Mouse (Mus musculus): ENCODE data around the gene Esyt2. TPM values are rescaled to one million over a fixed set of nuclear protein-coding genes. Genes with fewer than 3 reads are reported as not detected.

Gene Esyt2
- polyA plus RNA-seq, 1 experiment from 2014 or later, result 16.8 TPM

GRCm38 (mm10) chr12:116407883-116408282 lies 126.9 kb downstream of the Esyt2 start:
- H3K27me3 ChIP-seq (ENCODE audit: control insufficient read depth, insufficient read depth, low read length), result no peaks in the 10 kb centered on the region
- H3K36me3 ChIP-seq (ENCODE audit: control insufficient read depth, insufficient read depth, low read length), result peaks cover 38% of the 10 kb centered on the region
- H3K9ac ChIP-seq (ENCODE audit: low read length), result no peak overlapping the region
- ATAC-seq (ENCODE audit: insufficient number of reproducible peaks, insufficient read depth, low FRiP score, low read depth), result no peak
- H3K27ac ChIP-seq (replicated peaks in 1 of 2; ENCODE audit: control insufficient read depth in 1 of 2, insufficient read depth in 1 of 2, low read depth in 2 of 2, low read length in 2 of 2), result no peak overlapping the region
- no peak overlapping the region for H3K4me3 ChIP-seq (ENCODE audit: control insufficient read depth in 1 of 2, insufficient read depth in 1 of 2, low read depth in 1 of 2, low read length in 2 of 2)
- peaks cover 7% of the 10 kb centered on the region for H3K9me3 ChIP-seq (ENCODE audit: control insufficient read depth, low read length)
- 94% methylated on average over 5 of the region's 5 CpGs for whole genome bisulfite sequencing
- H3K4me1 ChIP-seq (ENCODE audit: control insufficient read depth in 2 of 2, insufficient read depth in 2 of 2, low read length in 2 of 2), result peaks cover 0 to 9% of the 10 kb centered on the region in 2 experiments; a peak in 1 of 4 replicates
- no peak overlapping the region for H3K4me2 ChIP-seq (ENCODE audit: low read length)

- Histone ChIP-seq H3K9ac (ENCODE audit: low read length) (no peak overlapping the region), H3K4me2 (ENCODE audit: low read length) (no peak overlapping the region), H3K27me3 (ENCODE audit: control insufficient read depth, insufficient read depth, low read length) (no peaks in the 10 kb centered on the region), H3K27ac (replicated peaks in 1 of 2; ENCODE audit: control insufficient read depth in 1 of 2, insufficient read depth in 1 of 2, low read depth in 2 of 2, low read length in 2 of 2) (no peak overlapping the region), H3K36me3 (ENCODE audit: control insufficient read depth, insufficient read depth, low read length) (peaks cover 67% of the 10 kb centered on the region), H3K4me3 (ENCODE audit: control insufficient read depth in 1 of 2, insufficient read depth in 1 of 2, low read depth in 1 of 2, low read length in 2 of 2) (no peak overlapping the region), H3K9me3 (ENCODE audit: control insufficient read depth, low read length) (no peaks in the 10 kb centered on the region), H3K4me1 (ENCODE audit: control insufficient read depth in 2 of 2, insufficient read depth in 2 of 2, low read length in 2 of 2) (no peaks in the 10 kb centered on the region)
- WGBS, result 96% methylated on average over 4 of the region's 4 CpGs
- ATAC-seq (ENCODE audit: insufficient number of reproducible peaks, insufficient read depth, low FRiP score, low read depth), result no peak
These were observed 133.9 kb downstream of the Esyt2 start for GRCm38 (mm10) chr12:116414941-116415340.

GRCm38 (mm10) chr12:116416514-116416913 lies 135.5 kb downstream of the Esyt2 start:
- Histone ChIP-seq H3K9me3 (ENCODE audit: control insufficient read depth, low read length) (no peaks in the 10 kb centered on the region), H3K9ac (ENCODE audit: low read length) (no peak overlapping the region), H3K4me1 (ENCODE audit: control insufficient read depth in 2 of 2, insufficient read depth in 2 of 2, low read length in 2 of 2) (no peaks in the 10 kb centered on the region), H3K27ac (replicated peaks in 1 of 2; ENCODE audit: control insufficient read depth in 1 of 2, insufficient read depth in 1 of 2, low read depth in 2 of 2, low read length in 2 of 2) (no peak overlapping the region), H3K36me3 (ENCODE audit: control insufficient read depth, insufficient read depth, low read length) (peaks cover 67% of the 10 kb centered on the region), H3K27me3 (ENCODE audit: control insufficient read depth, insufficient read depth, low read length) (no peaks in the 10 kb centered on the region), H3K4me3 (ENCODE audit: control insufficient read depth in 1 of 2, insufficient read depth in 1 of 2, low read depth in 1 of 2, low read length in 2 of 2) (no peak overlapping the region), H3K4me2 (ENCODE audit: low read length) (no peak overlapping the region)
- no peak for ATAC-seq (ENCODE audit: insufficient number of reproducible peaks, insufficient read depth, low FRiP score, low read depth)
- WGBS, result 83% methylated on average over 1 of the region's 1 CpGs

DNA sequence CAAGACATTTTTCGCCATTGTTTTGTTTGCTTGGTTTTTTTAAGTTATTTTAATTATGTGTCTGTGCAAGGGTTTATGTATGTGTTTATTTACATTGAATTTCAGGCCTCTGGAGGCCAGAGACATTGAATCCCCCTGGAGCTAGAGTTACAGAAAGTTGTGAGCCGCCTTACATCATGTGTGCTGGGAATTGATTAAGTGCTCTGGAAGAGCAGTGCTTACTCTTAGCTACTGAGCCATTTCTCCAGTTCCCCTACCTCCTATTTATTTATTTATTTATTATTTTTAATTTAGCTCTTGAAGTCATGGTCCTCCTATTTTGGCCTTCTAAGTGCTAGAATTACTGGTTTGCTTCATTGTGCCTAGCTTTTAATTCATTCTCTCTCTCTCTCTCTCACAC lies 140.7 kb downstream of the Esyt2 start:
- no peaks in the 10 kb centered on the region for H3K27me3 ChIP-seq (ENCODE audit: control insufficient read depth, insufficient read depth, low read length)
- no peaks in the 10 kb centered on the region for H3K9me3 ChIP-seq (ENCODE audit: control insufficient read depth, low read length)
- H3K27ac ChIP-seq (replicated peaks in 1 of 2; ENCODE audit: control insufficient read depth in 1 of 2, insufficient read depth in 1 of 2, low read depth in 2 of 2, low read length in 2 of 2), result no peak overlapping the region
- no peak for ATAC-seq (ENCODE audit: insufficient number of reproducible peaks, insufficient read depth, low FRiP score, low read depth)
- H3K4me1 ChIP-seq (ENCODE audit: control insufficient read depth in 2 of 2, insufficient read depth in 2 of 2, low read length in 2 of 2), result no peaks in the 10 kb centered on the region
- H3K4me2 ChIP-seq (ENCODE audit: low read length), result no peak overlapping the region
- no peak overlapping the region for H3K4me3 ChIP-seq (ENCODE audit: control insufficient read depth in 1 of 2, insufficient read depth in 1 of 2, low read depth in 1 of 2, low read length in 2 of 2)
- no peak overlapping the region for H3K9ac ChIP-seq (ENCODE audit: low read length)
- peaks cover 75% of the 10 kb centered on the region for H3K36me3 ChIP-seq (ENCODE audit: control insufficient read depth, insufficient read depth, low read length)
- 88% methylated on average over 2 of the region's 2 CpGs for WGBS

GRCm38 (mm10) chr12:116425392-116425791 lies 144.4 kb downstream of the Esyt2 start:
- H3K27ac ChIP-seq (replicated peaks in 1 of 2; ENCODE audit: control insufficient read depth in 1 of 2, insufficient read depth in 1 of 2, low read depth in 2 of 2, low read length in 2 of 2), result no peak overlapping the region
- no peak overlapping the region for H3K4me3 ChIP-seq (ENCODE audit: control insufficient read depth in 1 of 2, insufficient read depth in 1 of 2, low read depth in 1 of 2, low read length in 2 of 2)
- 84% methylated on average over 2 of the region's 2 CpGs for WGBS
- peaks cover 86% of the 10 kb centered on the region for H3K36me3 ChIP-seq (ENCODE audit: control insufficient read depth, insufficient read depth, low read length)
- no peak overlapping the region for H3K4me2 ChIP-seq (ENCODE audit: low read length)
- H3K4me1 ChIP-seq (ENCODE audit: control insufficient read depth in 2 of 2, insufficient read depth in 2 of 2, low read length in 2 of 2), result no peaks in the 10 kb centered on the region
- ATAC-seq (ENCODE audit: insufficient number of reproducible peaks, insufficient read depth, low FRiP score, low read depth), result no peak
- no peak overlapping the region for H3K9ac ChIP-seq (ENCODE audit: low read length)
- H3K27me3 ChIP-seq (ENCODE audit: control insufficient read depth, insufficient read depth, low read length), result no peaks in the 10 kb centered on the region
- no peaks in the 10 kb centered on the region for H3K9me3 ChIP-seq (ENCODE audit: control insufficient read depth, low read length)

DNA sequence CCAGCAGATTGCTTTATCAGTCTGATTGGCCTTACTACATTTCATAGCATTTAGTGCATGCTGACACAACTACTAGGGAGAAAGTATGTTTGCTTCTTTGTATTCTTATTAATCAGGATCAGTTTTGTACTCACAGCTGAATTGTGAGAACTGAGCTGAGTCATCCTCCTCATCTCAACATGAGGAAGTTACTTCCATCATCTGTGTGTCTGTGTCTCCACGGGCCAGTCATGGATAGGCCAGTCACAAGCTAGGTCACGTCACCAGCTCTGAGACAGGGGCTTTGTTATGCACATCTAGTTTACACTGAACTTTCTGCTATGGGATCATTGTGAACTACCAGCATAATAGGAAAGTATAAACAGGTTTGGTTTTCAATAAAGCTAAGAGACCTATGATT lies 152.7 kb downstream of the Esyt2 start:
- 92% methylated on average over 2 of the region's 2 CpGs for WGBS
- H3K4me1 ChIP-seq (ENCODE audit: control insufficient read depth in 2 of 2, insufficient read depth in 2 of 2, low read length in 2 of 2), result no peaks in the 10 kb centered on the region
- H3K4me2 ChIP-seq (ENCODE audit: low read length), result no peak overlapping the region
- H3K27me3 ChIP-seq (ENCODE audit: control insufficient read depth, insufficient read depth, low read length), result no peaks in the 10 kb centered on the region
- peaks cover 85% of the 10 kb centered on the region for H3K36me3 ChIP-seq (ENCODE audit: control insufficient read depth, insufficient read depth, low read length)
- no peak overlapping the region for H3K4me3 ChIP-seq (ENCODE audit: control insufficient read depth in 1 of 2, insufficient read depth in 1 of 2, low read depth in 1 of 2, low read length in 2 of 2)
- no peaks in the 10 kb centered on the region for H3K9me3 ChIP-seq (ENCODE audit: control insufficient read depth, low read length)
- no peak overlapping the region for H3K27ac ChIP-seq (replicated peaks in 1 of 2; ENCODE audit: control insufficient read depth in 1 of 2, insufficient read depth in 1 of 2, low read depth in 2 of 2, low read length in 2 of 2)
- no peak overlapping the region for H3K9ac ChIP-seq (ENCODE audit: low read length)
- ATAC-seq (ENCODE audit: insufficient number of reproducible peaks, insufficient read depth, low FRiP score, low read depth), result no peak

DNA sequence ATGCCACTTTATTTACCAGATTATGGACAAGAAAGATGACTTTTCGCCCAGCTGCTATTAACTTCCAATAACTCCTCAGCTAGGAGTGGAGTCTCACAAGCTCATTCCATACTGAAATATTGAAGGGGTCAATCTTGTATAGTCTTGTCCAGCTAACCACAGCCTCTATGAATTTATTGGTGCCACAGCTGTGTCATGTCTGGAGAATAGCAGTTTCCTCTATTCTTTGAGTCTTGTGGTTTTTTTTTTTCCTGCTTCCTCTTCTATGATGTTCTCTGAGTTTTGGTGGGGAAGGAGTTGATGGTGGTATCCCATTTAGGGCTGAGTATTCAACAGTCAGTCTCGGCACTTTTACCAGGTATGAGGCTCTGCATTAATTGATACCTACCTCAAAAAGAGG lies 154.2 kb downstream of the Esyt2 start:
- Histone ChIP-seq H3K27me3 (ENCODE audit: control insufficient read depth, insufficient read depth, low read length) (no peaks in the 10 kb centered on the region), H3K4me2 (ENCODE audit: low read length) (no peak overlapping the region), H3K4me3 (ENCODE audit: control insufficient read depth in 1 of 2, insufficient read depth in 1 of 2, low read depth in 1 of 2, low read length in 2 of 2) (no peak overlapping the region), H3K36me3 (ENCODE audit: control insufficient read depth, insufficient read depth, low read length) (peaks cover 85% of the 10 kb centered on the region), H3K4me1 (ENCODE audit: control insufficient read depth in 2 of 2, insufficient read depth in 2 of 2, low read length in 2 of 2) (no peaks in the 10 kb centered on the region), H3K9me3 (ENCODE audit: control insufficient read depth, low read length) (no peaks in the 10 kb centered on the region), H3K9ac (ENCODE audit: low read length) (no peak overlapping the region), H3K27ac (replicated peaks in 1 of 2; ENCODE audit: control insufficient read depth in 1 of 2, insufficient read depth in 1 of 2, low read depth in 2 of 2, low read length in 2 of 2) (no peak overlapping the region)
- 89% methylated on average over 2 of the region's 2 CpGs for WGBS
- ATAC-seq (ENCODE audit: insufficient number of reproducible peaks, insufficient read depth, low FRiP score, low read depth), result no peak

- peaks cover 86% of the 10 kb centered on the region for H3K36me3 ChIP-seq (ENCODE audit: control insufficient read depth, insufficient read depth, low read length)
- no peaks in the 10 kb centered on the region for H3K27me3 ChIP-seq (ENCODE audit: control insufficient read depth, insufficient read depth, low read length)
- H3K4me3 ChIP-seq (ENCODE audit: control insufficient read depth in 1 of 2, insufficient read depth in 1 of 2, low read depth in 1 of 2, low read length in 2 of 2), result no peak overlapping the region
- no peak overlapping the region for H3K4me2 ChIP-seq (ENCODE audit: low read length)
- no peak overlapping the region for H3K27ac ChIP-seq (replicated peaks in 1 of 2; ENCODE audit: control insufficient read depth in 1 of 2, insufficient read depth in 1 of 2, low read depth in 2 of 2, low read length in 2 of 2)
- H3K9me3 ChIP-seq (ENCODE audit: control insufficient read depth, low read length), result no peaks in the 10 kb centered on the region
- WGBS, result 83% methylated on average over 3 of the region's 3 CpGs
- no peak for ATAC-seq (ENCODE audit: insufficient number of reproducible peaks, insufficient read depth, low FRiP score, low read depth)
- H3K4me1 ChIP-seq (ENCODE audit: control insufficient read depth in 2 of 2, insufficient read depth in 2 of 2, low read length in 2 of 2), result no peaks in the 10 kb centered on the region
- H3K9ac ChIP-seq (ENCODE audit: low read length), result no peak overlapping the region
These were observed 155.1 kb downstream of the Esyt2 start for GRCm38 (mm10) chr12:116436125-116436524.
